8 mouse cellular contexts compared by ENCODE assay signal in genomic region chr7:30090092-30090969, GRCm38 (mm10). TPM values are rescaled to one million over a fixed set of nuclear protein-coding genes. Genes with fewer than 3 reads are reported as not detected.
DNase-seq lines count a peak whose midpoint lies in the region; ATAC-seq lines count a peak whose summit lies in the region.

TSS of gene Gm26920 (minus strand) at chr7:30090410.
TSS of gene Zfp566 (minus strand) at chr7:30090527.

- DNase-seq in CD4-positive, CD25-positive, alpha-beta regulatory T cell, adult 2 months (ENCODE audit: low read depth, low spot score), result peak; percentile 99
- peak; percentile 68 for DNase-seq in fat pad, adult 2 months (ENCODE audit: extremely low read depth, low read depth, low spot score)
- DNase-seq in kidney, postnatal 10 days, result peak; percentile 97
- DNase-seq in natural killer cell, adult 2 months (ENCODE audit: low spot score in 2 of 2), result peak; percentile 94

- 0 out of 2 replicates have a peak within 1 kb of the TSS, but pooled peaks have one; percentile 26 for H3K27ac ChIP-seq in brown adipose tissue, adult 24 weeks (replicated peaks; ENCODE audit: low read depth, low read length)
- peak within 1 kb of the TSS; percentile 81 for H3K27ac ChIP-seq in heart, embryonic 13.5 days (replicated peaks)
- H3K27ac ChIP-seq in liver, embryonic 12.5 days, result peak within 1 kb of the TSS; percentile 78
- H3K27ac ChIP-seq in stomach, embryonic 15.5 days, result peak within 1 kb of the TSS; percentile 88

- ATAC-seq in heart, embryonic 13.5 days (ENCODE audit: extremely low read depth, insufficient number of reproducible peaks, low FRiP score, low TSS enrichment), result peak; percentile 88
- peak; percentile 93 for ATAC-seq in liver, embryonic 12.5 days
- ATAC-seq in stomach, embryonic 15.5 days (ENCODE audit: insufficient read depth, low FRiP score, low read depth), result peak; percentile 93

- peak within 1 kb of the TSS; percentile 86 for H3K4me3 ChIP-seq in brown adipose tissue, adult 24 weeks (ENCODE audit: insufficient read depth, low read depth, low read length)
- peak within 1 kb of the TSS; percentile 72 for H3K4me3 ChIP-seq in heart, embryonic 13.5 days
- H3K4me3 ChIP-seq in liver, embryonic 12.5 days, result peak within 1 kb of the TSS; percentile 66
- peak within 1 kb of the TSS; percentile 69 for H3K4me3 ChIP-seq in stomach, embryonic 15.5 days (replicated peaks)

- peak within 1 kb of the TSS; percentile 88 for H3K9ac ChIP-seq in heart, embryonic 13.5 days
- H3K9ac ChIP-seq in liver, embryonic 12.5 days, result peak within 1 kb of the TSS; percentile 76
- peak within 1 kb of the TSS; percentile 49; the same call in 1 of the 2 replicates for H3K9ac ChIP-seq in stomach, embryonic 15.5 days

- H3K4me2 ChIP-seq in heart, embryonic 13.5 days, result peak within 1 kb of the TSS; percentile 82
- peak within 1 kb of the TSS; percentile 87 for H3K4me2 ChIP-seq in liver, embryonic 12.5 days
- peak within 1 kb of the TSS; percentile 77 for H3K4me2 ChIP-seq in stomach, embryonic 15.5 days

- peaks cover 3% of the 10 kb centered on the region; the same call in 1 of the 2 replicates for H3K4me1 ChIP-seq in brown adipose tissue, adult 24 weeks (ENCODE audit: control insufficient read depth, insufficient read depth, insufficient read length, low read length)
- H3K4me1 ChIP-seq in heart, embryonic 13.5 days, result peaks cover 26% of the 10 kb centered on the region
- H3K4me1 ChIP-seq in liver, embryonic 12.5 days, result peaks cover 39% of the 10 kb centered on the region
- H3K4me1 ChIP-seq in stomach, embryonic 15.5 days, result peaks cover 17% of the 10 kb centered on the region

- H3K9me3 ChIP-seq in heart, embryonic 13.5 days, result no peaks in the 10 kb centered on the region
- no peaks in the 10 kb centered on the region for H3K9me3 ChIP-seq in liver, embryonic 12.5 days (replicated peaks)
- no peaks in the 10 kb centered on the region for H3K9me3 ChIP-seq in stomach, embryonic 15.5 days

- 0% methylated on average over 40 of the region's 40 CpGs for WGBS in heart, embryonic 13.5 days
- under 1% methylated on average over 40 of the region's 40 CpGs for WGBS in liver, embryonic 12.5 days (ENCODE audit: insufficient replicate concordance)
- WGBS in stomach, embryonic 15.5 days, result under 1% methylated on average over 40 of the region's 40 CpGs

- H3K36me3 ChIP-seq in heart, embryonic 13.5 days, result peaks cover 18% of the 10 kb centered on the region
- H3K36me3 ChIP-seq in liver, embryonic 12.5 days, result peaks cover 17% of the 10 kb centered on the region
- peaks cover 4% of the 10 kb centered on the region; the same call in 1 of the 2 replicates for H3K36me3 ChIP-seq in stomach, embryonic 15.5 days

- H3K27me3 ChIP-seq in heart, embryonic 13.5 days (replicated peaks), result no peaks in the 10 kb centered on the region
- H3K27me3 ChIP-seq in liver, embryonic 12.5 days (replicated peaks), result no peaks in the 10 kb centered on the region
- no peaks in the 10 kb centered on the region for H3K27me3 ChIP-seq in stomach, embryonic 15.5 days (replicated peaks)

RNA-seq across cellular contexts. Expression of gene Gm26920, which starts in this region (rescaled TPM):
- not detected in 2 replicates for polyA plus RNA-seq in brown adipose tissue, adult 24 weeks (2012; ENCODE audit: insufficient read depth, insufficient read length, missing spikeins)
- polyA plus RNA-seq in heart, embryonic 13.5 days (2015; fragmentation: Nextera tagmentation; extraction: Ambion mirVana), result 0.29 TPM in 1 of 2 replicates, not detected in the other
- 0.41 and 0.99 TPM in 2 replicates for polyA plus RNA-seq in liver, embryonic 12.5 days (2016; fragmentation: Nextera tagmentation; extraction: Ambion mirVana)
- 1.3 and 1.6 TPM in 2 replicates for polyA plus RNA-seq in stomach, embryonic 15.5 days (2015; fragmentation: Nextera tagmentation; extraction: Ambion mirVana)

RNA-seq across cellular contexts. Expression of gene Zfp566, which starts in this region (rescaled TPM):
- polyA plus RNA-seq in brown adipose tissue, adult 24 weeks (2012; ENCODE audit: insufficient read depth, insufficient read length, missing spikeins), result 2.4 and 2.5 TPM in 2 replicates
- 4.7 and 6.0 TPM in 2 replicates for polyA plus RNA-seq in heart, embryonic 13.5 days (2015; fragmentation: Nextera tagmentation; extraction: Ambion mirVana)
- polyA plus RNA-seq in liver, embryonic 12.5 days (2016; fragmentation: Nextera tagmentation; extraction: Ambion mirVana), result 3.0 and 3.3 TPM in 2 replicates
- 6.7 and 8.3 TPM in 2 replicates for polyA plus RNA-seq in stomach, embryonic 15.5 days (2015; fragmentation: Nextera tagmentation; extraction: Ambion mirVana)

Comparison
In these comparisons a context has a peak if more than half of its experiments do, and no peak if none do; other contexts are left out.
1. Peak in every context shown above with its lines: DNase-seq, ATAC-seq, H3K4me3 ChIP-seq and H3K27ac ChIP-seq.
2. H3K27ac ChIP-seq: peak in every context shown above with its lines; median percentile 88 in stomach, embryonic 15.5 days; 81 in heart, embryonic 13.5 days; 78 in liver, embryonic 12.5 days; 26 in brown adipose tissue, adult 24 weeks.